Mouse (Mus musculus) heart, adult 2 months (tissue): ENCODE measurements around the gene Maml1.

Experiments used
- CTCF ChIP-seq: fragments of 200-600 bp; IDR thresholded peaks from 2 replicates; pipeline ENCODE4 v1.8.1; 2022; ENCODE audit warnings: antibody characterized with exemption, mild to moderate bottlenecking, moderate library complexity
- EP300 ChIP-seq: fragments of 200-500 bp; IDR thresholded peaks from 2 replicates; pipeline ENCODE4 v1.6.1; 2011; ENCODE audit warnings: low read depth, low read length, control low read depth; ENCODE audit not compliant: insufficient read depth
- POLR2A ChIP-seq: fragments of 200-500 bp; IDR thresholded peaks from 2 replicates; pipeline ENCODE4 v1.6.1; 2011; ENCODE audit warnings: mild to moderate bottlenecking, low read depth, low read length, control low read depth; ENCODE audit not compliant: insufficient read depth

- TF ChIP-seq CTCF (no peak), POLR2A (no peak), EP300 (no peak)
Observed at GRCm38 (mm10) chr11:50322345-50322744, 30.2 kb upstream of the Maml1 start.
